Mouse (Mus musculus): Measurements from ENCODE around the gene Ccdc160. TPM values are rescaled to one million over a fixed set of nuclear protein-coding genes. Genes with fewer than 3 reads are reported as not detected.

Ccdc160 gene
- polyA plus RNA-seq, 1 experiment, result not detected

DNA sequence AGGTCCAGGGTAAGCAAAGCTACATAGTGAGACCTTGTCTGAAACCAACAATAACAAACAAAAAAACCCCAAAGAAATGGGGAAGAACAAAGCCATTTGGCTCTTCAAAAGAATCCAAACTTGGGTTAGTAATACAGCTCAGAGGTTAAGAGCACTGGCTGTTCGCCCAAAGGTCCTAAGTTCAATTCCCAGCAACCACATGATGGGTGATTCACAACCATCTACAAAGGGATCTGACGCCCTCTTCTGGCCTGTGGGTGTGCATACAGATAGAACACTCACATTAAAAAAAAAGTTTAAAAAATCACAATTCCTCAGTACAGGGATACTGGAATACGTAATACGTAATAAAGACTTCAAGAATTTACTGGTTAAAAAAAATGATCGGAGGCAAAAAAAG lies 13.3 kb upstream of the Ccdc160 start:
- 82% methylated on average over 5 of the region's 5 CpGs for WGBS
- H3K27ac ChIP-seq (ENCODE audit: insufficient read depth, low read length), result no peak overlapping the region
- no peaks in the 10 kb centered on the region for H3K27me3 ChIP-seq (ENCODE audit: control insufficient read depth, insufficient read depth, low read length)
- TF ChIP-seq POLR2A (IDR thresholded peaks at IDR 0.05; ENCODE audit: low read depth, low read length) (no peak), CTCF (IDR thresholded peaks at IDR 0.05; ENCODE audit: extremely low read depth, insufficient read depth, insufficient read length, insufficient replicate concordance) (no peak)
- DNase-seq (ENCODE audit: low read depth in 1 of 2, low spot score in 2 of 2), result no peak
- H3K4me1 ChIP-seq (ENCODE audit: control insufficient read depth, insufficient read depth, insufficient read length), result no peaks in the 10 kb centered on the region
- no peaks in the 10 kb centered on the region for H3K36me3 ChIP-seq (ENCODE audit: control insufficient read depth, insufficient read depth, low read length)
- no peak overlapping the region for H3K4me3 ChIP-seq (ENCODE audit: extremely low read depth, insufficient read depth, insufficient read length)

DNA sequence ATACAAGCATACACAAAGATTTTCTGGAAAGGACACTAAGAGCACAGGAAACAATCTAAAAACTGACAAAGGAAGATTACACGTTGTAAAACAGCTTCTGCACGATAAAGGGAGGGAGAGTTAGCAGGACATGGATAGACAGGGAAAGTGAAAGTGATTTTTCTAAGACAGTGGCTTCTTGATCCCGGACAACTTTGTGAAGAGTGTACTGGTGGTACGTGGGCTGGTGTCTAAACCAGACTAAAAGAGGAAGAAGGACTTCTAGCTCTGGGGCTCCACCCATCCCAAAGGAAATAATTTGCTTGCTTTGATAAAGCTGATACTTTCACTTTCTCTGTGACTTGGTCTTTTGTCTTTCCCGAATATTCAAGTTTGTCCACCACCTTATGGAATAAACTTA lies 7.1 kb upstream of the Ccdc160 start:
- WGBS, result 29% methylated on average over 5 of the region's 5 CpGs
- Histone ChIP-seq H3K36me3 (ENCODE audit: control insufficient read depth, insufficient read depth, low read length) (no peaks in the 10 kb centered on the region), H3K4me3 (ENCODE audit: extremely low read depth, insufficient read depth, insufficient read length) (no peak overlapping the region; the same call in 1 of the 2 replicates), H3K27me3 (ENCODE audit: control insufficient read depth, insufficient read depth, low read length) (no peaks in the 10 kb centered on the region), H3K27ac (ENCODE audit: insufficient read depth, low read length) (no peak overlapping the region), H3K4me1 (ENCODE audit: control insufficient read depth, insufficient read depth, insufficient read length) (no peaks in the 10 kb centered on the region)
- TF ChIP-seq POLR2A (IDR thresholded peaks at IDR 0.05; ENCODE audit: low read depth, low read length) (no peak), CTCF (IDR thresholded peaks at IDR 0.05; ENCODE audit: extremely low read depth, insufficient read depth, insufficient read length, insufficient replicate concordance) (no peak)
- DNase-seq (ENCODE audit: low read depth in 1 of 2, low spot score in 2 of 2), result no peak

DNA sequence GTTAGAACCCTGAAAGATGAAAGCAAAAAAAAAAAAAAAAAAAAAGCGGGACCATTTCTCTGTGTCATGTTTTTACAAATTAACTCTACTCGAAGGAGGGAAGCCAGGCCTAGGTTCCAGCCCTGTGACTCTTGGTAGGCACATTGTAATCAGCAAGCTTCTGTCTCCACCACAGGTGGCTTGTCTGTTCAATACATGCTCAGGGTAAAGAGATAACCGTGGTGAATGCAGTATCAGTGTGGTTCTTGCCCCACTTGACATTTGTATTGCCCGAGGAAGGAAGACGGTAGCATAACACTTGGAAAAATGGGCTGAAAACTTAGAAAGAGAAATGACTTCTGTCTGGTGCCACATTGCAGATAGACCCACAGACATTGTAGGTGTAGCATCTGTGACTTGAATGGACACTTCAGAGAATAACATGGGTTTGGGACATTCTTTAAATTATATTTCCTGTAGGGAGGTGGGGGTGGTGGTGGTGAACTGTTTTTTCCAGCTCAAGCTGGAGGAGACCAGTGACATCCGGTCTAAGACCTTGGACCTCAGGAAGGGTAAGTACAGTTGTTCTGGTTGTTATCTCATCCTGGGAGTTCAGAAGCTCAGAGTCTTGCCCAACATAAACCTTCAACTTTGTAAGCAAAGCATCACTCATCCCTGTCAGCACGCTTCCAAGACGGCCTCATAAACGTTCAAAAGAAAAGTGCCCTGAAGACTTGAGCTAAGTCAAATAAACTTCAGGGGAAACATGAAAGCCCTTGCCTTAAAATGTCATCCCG lies 1.1 kb downstream of the Ccdc160 start:
- Histone ChIP-seq H3K27me3 (ENCODE audit: control insufficient read depth, insufficient read depth, low read length) (0 out of 2 replicates have a peak, but pooled peaks cover 1% of the 10 kb centered on the region), H3K36me3 (ENCODE audit: control insufficient read depth, insufficient read depth, low read length) (no peaks in the 10 kb centered on the region), H3K27ac (ENCODE audit: insufficient read depth, low read length) (no peak overlapping the region), H3K4me1 (ENCODE audit: control insufficient read depth, insufficient read depth, insufficient read length) (no peaks in the 10 kb centered on the region), H3K4me3 (ENCODE audit: extremely low read depth, insufficient read depth, insufficient read length) (no peak overlapping the region)
- WGBS, result 69% methylated on average over 10 of the region's 10 CpGs
- TF ChIP-seq CTCF (IDR thresholded peaks at IDR 0.05; ENCODE audit: extremely low read depth, insufficient read depth, insufficient read length, insufficient replicate concordance) (no peak), POLR2A (IDR thresholded peaks at IDR 0.05; ENCODE audit: low read depth, low read length) (no peak)
- DNase-seq (ENCODE audit: low read depth in 1 of 2, low spot score in 2 of 2), result no peak

DNA sequence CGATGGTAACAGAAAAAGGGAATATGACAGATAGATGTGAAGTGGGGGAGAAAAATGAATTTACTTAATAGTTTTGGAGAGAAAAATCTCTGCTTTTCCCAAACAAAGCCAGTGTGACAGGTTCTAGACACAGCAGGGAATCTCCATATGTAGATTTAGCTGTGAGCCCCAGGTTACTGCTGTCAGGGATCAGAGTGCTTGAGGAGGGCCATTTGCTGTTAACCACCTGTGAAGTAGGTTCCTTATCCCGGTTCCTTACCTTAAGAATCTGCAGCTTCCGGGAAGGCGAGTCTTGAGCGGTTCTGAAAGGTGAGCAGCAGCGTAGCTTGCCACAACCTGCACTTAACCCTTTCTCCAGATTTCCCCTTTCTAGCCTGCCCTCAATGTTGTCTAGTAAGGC lies 1.9 kb downstream of the Ccdc160 start:
- Histone ChIP-seq H3K27ac (ENCODE audit: insufficient read depth, low read length) (no peak overlapping the region), H3K4me3 (ENCODE audit: extremely low read depth, insufficient read depth, insufficient read length) (no peak overlapping the region), H3K4me1 (ENCODE audit: control insufficient read depth, insufficient read depth, insufficient read length) (no peaks in the 10 kb centered on the region), H3K36me3 (ENCODE audit: control insufficient read depth, insufficient read depth, low read length) (no peaks in the 10 kb centered on the region), H3K27me3 (ENCODE audit: control insufficient read depth, insufficient read depth, low read length) (0 out of 2 replicates have a peak, but pooled peaks cover 1% of the 10 kb centered on the region)
- WGBS, result 65% methylated on average over 6 of the region's 6 CpGs
- DNase-seq (ENCODE audit: low read depth in 1 of 2, low spot score in 2 of 2), result no peak
- TF ChIP-seq POLR2A (IDR thresholded peaks at IDR 0.05; ENCODE audit: low read depth, low read length) (no peak), CTCF (IDR thresholded peaks at IDR 0.05; ENCODE audit: extremely low read depth, insufficient read depth, insufficient read length, insufficient replicate concordance) (no peak)

DNA sequence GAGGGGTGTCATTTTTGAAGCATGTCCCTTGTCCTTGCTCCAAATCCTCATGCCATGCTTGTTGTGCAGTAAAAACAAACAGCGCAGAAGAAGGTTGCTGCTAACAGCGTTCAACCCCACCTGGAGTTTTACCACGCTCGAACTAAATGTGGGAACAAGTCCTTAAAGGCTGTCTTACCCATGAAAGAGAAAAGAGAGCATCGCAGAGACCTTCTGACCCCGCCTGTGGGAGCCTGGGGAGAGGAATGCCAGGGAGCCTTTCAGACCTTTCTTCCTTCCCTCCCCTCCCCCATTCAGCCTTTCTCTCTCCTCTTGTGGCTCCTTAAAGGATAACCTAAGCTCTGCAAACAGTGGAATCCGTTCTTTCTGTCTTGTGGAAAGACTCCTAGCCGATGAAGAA lies 4.8 kb downstream of the Ccdc160 start:
- H3K36me3 ChIP-seq (ENCODE audit: control insufficient read depth, insufficient read depth, low read length), result no peaks in the 10 kb centered on the region
- H3K4me3 ChIP-seq (ENCODE audit: extremely low read depth, insufficient read depth, insufficient read length), result no peak overlapping the region
- 0 out of 2 replicates have a peak, but pooled peaks cover under 1% of the 10 kb centered on the region for H3K27me3 ChIP-seq (ENCODE audit: control insufficient read depth, insufficient read depth, low read length)
- no peak overlapping the region for H3K27ac ChIP-seq (ENCODE audit: insufficient read depth, low read length)
- DNase-seq (ENCODE audit: low read depth in 1 of 2, low spot score in 2 of 2), result no peak
- no peak for TF ChIP-seq CTCF (IDR thresholded peaks at IDR 0.05; ENCODE audit: extremely low read depth, insufficient read depth, insufficient read length, insufficient replicate concordance)
- TF ChIP-seq POLR2A (IDR thresholded peaks at IDR 0.05; ENCODE audit: low read depth, low read length), result no peak
- no peaks in the 10 kb centered on the region for H3K4me1 ChIP-seq (ENCODE audit: control insufficient read depth, insufficient read depth, insufficient read length)
- 68% methylated on average over 8 of the region's 8 CpGs for WGBS

DNA sequence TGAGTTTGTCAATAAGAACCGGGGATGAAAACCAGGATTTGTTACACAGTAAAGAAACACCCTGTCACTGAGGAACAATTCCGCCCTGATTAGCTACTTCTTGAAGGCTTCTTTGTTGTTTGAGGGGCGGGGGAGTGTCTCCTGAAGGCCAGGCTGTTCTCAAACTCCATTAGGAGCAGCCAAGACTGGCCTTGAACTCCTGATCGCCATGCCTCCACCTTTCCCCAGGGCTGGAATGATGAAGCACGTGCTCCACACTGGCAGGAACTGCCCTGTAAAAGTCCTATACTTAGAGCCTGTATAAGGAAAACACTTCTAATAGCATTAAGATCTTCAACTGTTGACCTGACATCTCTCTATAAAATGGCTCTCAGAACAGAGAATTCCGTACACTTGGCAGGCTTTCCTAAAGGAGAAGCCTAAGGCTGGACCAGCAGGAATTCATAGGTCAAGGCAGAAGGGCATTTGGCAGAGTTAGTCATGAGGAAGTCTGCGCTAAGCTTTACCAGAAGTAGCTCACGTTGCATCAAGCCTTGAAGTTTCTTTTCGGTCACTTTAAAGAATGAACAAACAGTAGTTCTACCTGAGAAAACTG lies 6.1 kb downstream of the Ccdc160 start:
- DNase-seq (ENCODE audit: low read depth in 1 of 2, low spot score in 2 of 2), result no peak
- H3K27ac ChIP-seq (ENCODE audit: insufficient read depth, low read length), result no peak overlapping the region
- H3K27me3 ChIP-seq (ENCODE audit: control insufficient read depth, insufficient read depth, low read length), result no peaks in the 10 kb centered on the region
- no peaks in the 10 kb centered on the region for H3K36me3 ChIP-seq (ENCODE audit: control insufficient read depth, insufficient read depth, low read length)
- H3K4me3 ChIP-seq (ENCODE audit: extremely low read depth, insufficient read depth, insufficient read length), result no peak overlapping the region
- H3K4me1 ChIP-seq (ENCODE audit: control insufficient read depth, insufficient read depth, insufficient read length), result no peaks in the 10 kb centered on the region
- WGBS, result 75% methylated on average over 9 of the region's 9 CpGs
- no peak for TF ChIP-seq CTCF (IDR thresholded peaks at IDR 0.05; ENCODE audit: extremely low read depth, insufficient read depth, insufficient read length, insufficient replicate concordance)

DNA sequence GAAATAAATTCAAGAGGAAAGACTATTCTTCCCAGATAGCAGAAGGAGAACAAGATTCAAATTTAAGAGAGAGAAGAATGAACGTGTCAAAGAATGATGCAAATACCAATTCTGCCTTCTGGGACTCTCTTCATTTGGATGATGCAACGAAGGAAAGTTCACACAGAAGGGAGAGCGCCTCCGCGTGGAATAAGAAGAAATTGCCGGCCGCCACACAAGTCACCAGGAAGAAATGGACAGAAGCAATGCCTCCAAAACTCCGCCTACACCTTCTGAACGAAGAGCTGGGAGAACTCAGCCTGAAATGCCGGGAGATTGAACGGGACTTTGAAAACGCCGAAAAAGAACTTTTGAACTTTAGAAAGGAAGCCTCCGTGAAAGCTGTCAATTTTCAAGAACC lies 7.3 kb downstream of the Ccdc160 start:
- Histone ChIP-seq H3K4me1 (ENCODE audit: control insufficient read depth, insufficient read depth, insufficient read length) (no peaks in the 10 kb centered on the region), H3K36me3 (ENCODE audit: control insufficient read depth, insufficient read depth, low read length) (no peaks in the 10 kb centered on the region), H3K27ac (ENCODE audit: insufficient read depth, low read length) (no peak overlapping the region), H3K27me3 (ENCODE audit: control insufficient read depth, insufficient read depth, low read length) (no peaks in the 10 kb centered on the region), H3K4me3 (ENCODE audit: extremely low read depth, insufficient read depth, insufficient read length) (no peak overlapping the region)
- TF ChIP-seq CTCF (IDR thresholded peaks at IDR 0.05; ENCODE audit: extremely low read depth, insufficient read depth, insufficient read length, insufficient replicate concordance) (no peak), POLR2A (IDR thresholded peaks at IDR 0.05; ENCODE audit: low read depth, low read length) (no peak)
- no peak for DNase-seq (ENCODE audit: low read depth in 1 of 2, low spot score in 2 of 2)
- WGBS, result 67% methylated on average over 14 of the region's 14 CpGs
